Mouse (Mus musculus) layer of hippocampus, adult 8-10 months (tissue): ENCODE data around the gene Siah1a. TPM values are rescaled to one million over a fixed set of nuclear protein-coding genes. Genes with fewer than 3 reads are reported as not detected.

Source experiments
- DNase-seq, 2 experiments: peaks; one replicate each; pipeline ENCODE4 v3.0.0; 2022; ENCODE audit warnings: low spot score in 2 of 2
- total RNA-seq, 4 experiments: library from RNA; stranded (reverse); gene quantifications; 2 replicates each; pipeline ENCODE4 v1.2.4; 2022

Siah1a gene
- 10 to 100 TPM; 29.2 to 34.0 (median 32.7) TPM for total RNA-seq

GRCm38 (mm10) chr8:86745221-86745934, at the start of gene Siah1a, which contains the start of gene Gm10638:
Gene Siah1a, minus strand, starts transcription at chr8:86745934.
Gene Gm10638, plus strand, starts transcription at chr8:86745699.
- peak in 1 of 2 experiments; percentile 63 for DNase-seq

- DNase-seq: no peak
These were observed 49.0 kb upstream of the Siah1a start for GRCm38 (mm10) chr8:86794716-86795115.

- no peak for DNase-seq
These were observed 45.8 kb upstream of the Siah1a start for GRCm38 (mm10) chr8:86791542-86791941.

GRCm38 (mm10) chr8:86789576-86789975, 43.8 kb upstream of the Siah1a start:
- no peak for DNase-seq

- no peak for DNase-seq
These were observed 42.2 kb upstream of the Siah1a start for GRCm38 (mm10) chr8:86787891-86788420.

- no peak for DNase-seq
These were observed 40.8 kb upstream of the Siah1a start for GRCm38 (mm10) chr8:86786498-86786897.

- DNase-seq: peak in 1 of 2 experiments; percentile 33
These were observed 35.4 kb upstream of the Siah1a start for GRCm38 (mm10) chr8:86781094-86781493.

GRCm38 (mm10) chr8:86779207-86779606, 33.5 kb upstream of the Siah1a start:
- no peak for DNase-seq

- DNase-seq: no peak
These were observed 24.4 kb upstream of the Siah1a start for GRCm38 (mm10) chr8:86769945-86770715.

GRCm38 (mm10) chr8:86768499-86768898, 22.8 kb upstream of the Siah1a start:
- peak; percentile 24 to 53 for DNase-seq

- DNase-seq: peak in 1 of 2 experiments; percentile 27
These were observed 20.9 kb upstream of the Siah1a start for GRCm38 (mm10) chr8:86766548-86767211.

GRCm38 (mm10) chr8:86765669-86766068, 19.9 kb upstream of the Siah1a start:
- DNase-seq: no peak

GRCm38 (mm10) chr8:86765155-86765554, 19.4 kb upstream of the Siah1a start:
- no peak for DNase-seq

- no peak for DNase-seq
These were observed 17.1 kb upstream of the Siah1a start for GRCm38 (mm10) chr8:86762806-86763205.

GRCm38 (mm10) chr8:86760746-86761145, 15.0 kb upstream of the Siah1a start:
- DNase-seq: no peak

- no peak for DNase-seq
These were observed 13.4 kb upstream of the Siah1a start for GRCm38 (mm10) chr8:86759090-86759491.

- DNase-seq: no peak
These were observed 12.9 kb upstream of the Siah1a start for GRCm38 (mm10) chr8:86758651-86759050.

GRCm38 (mm10) chr8:86756948-86757733, 11.4 kb upstream of the Siah1a start:
- peak; percentile 38 to 48 for DNase-seq

- no peak for DNase-seq
These were observed 4.1 kb upstream of the Siah1a start for GRCm38 (mm10) chr8:86749842-86750241.

- DNase-seq: no peak
These were observed 777 bp upstream of the Siah1a start for GRCm38 (mm10) chr8:86746511-86746910.

- peak; percentile 78 to 92 for DNase-seq
These were observed 254 bp upstream of the Siah1a start for GRCm38 (mm10) chr8:86745935-86746441.
